Mouse (Mus musculus) layer of hippocampus, adult 9-10 months (tissue): ENCODE measurements around the gene Fam169b.
A peak's percentile ranks its signal among the peaks of the same experiment; 100 is the strongest.
"Not testable (repeated sequence)": the region's sequence is repeated elsewhere in the genome, so short reads cannot be mapped to it uniquely, and the experiment has no call there.

Experiments used
- DNase-seq: peaks from one replicate; pipeline ENCODE4 v3.0.0; 2022; ENCODE audit warnings: low spot score

Gene Fam169b

DNA sequence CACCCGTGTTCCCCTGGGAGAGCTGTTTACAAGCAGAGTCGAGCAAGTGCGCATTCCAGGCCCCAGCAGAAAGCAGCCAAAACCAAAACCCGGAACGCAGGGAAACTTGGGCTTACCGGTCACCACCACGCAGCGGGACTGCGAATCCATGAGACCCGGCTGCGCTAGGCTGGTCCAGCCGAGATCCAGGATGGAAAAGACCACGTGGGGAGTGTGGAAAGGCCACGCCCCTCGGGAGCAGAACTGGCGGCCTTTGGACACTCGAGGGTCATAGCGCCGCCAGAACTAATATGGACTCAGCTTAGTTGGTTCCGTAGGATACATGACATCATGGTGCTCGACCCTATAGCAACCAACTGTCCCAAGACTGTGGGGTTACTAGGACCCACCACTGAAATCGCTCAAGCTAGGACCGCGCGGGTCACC lies 9.6 kb upstream of the Fam169b start, which contains the start of gene Pgpep1l:
TSS of gene Pgpep1l (minus strand) at position 206 of the 426 bp plus-strand sequence.
- no peak for DNase-seq

GRCm38 (mm10) chr7:68264531-68264930 lies 9.1 kb upstream of the Fam169b start:
- peak; percentile 63 for DNase-seq

DNA sequence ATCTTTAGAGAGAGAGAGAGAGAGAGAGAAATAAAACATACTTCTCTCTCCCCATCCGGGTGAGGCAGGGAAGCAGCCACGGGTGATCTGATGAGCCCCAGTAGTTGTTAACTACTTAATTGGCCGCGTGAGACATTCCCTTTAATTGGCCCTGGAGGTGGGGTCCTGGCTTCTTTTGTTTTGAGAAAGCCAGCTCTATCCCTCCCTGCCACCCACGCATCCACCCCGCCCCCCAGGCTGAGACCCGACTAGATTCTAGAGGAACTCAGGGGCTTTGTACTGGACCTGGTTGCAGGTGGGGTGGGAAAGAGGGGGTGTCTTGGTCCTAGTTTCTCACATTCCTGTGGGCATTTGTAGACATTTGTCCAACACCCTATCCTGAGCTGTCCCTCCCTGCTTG lies 8.2 kb upstream of the Fam169b start:
- no peak for DNase-seq

DNA sequence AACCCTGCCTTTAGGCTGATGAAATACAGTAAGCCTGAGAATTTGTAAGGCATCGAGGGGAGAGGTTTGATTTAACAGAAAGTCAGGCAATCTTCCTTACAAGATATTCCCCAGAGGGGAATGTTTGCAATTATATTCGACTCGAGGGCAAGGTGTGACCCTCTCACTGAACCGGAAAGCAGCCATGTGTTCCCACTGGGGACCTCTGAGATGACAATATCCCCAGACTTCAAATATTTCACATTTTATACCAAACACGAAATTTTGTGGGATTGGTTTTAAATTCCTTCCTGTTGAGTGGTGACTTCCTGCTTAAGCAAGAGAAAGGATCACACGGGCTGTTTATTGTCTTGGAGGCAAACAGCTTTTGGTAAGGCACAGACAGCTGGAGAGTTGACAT lies 6.9 kb upstream of the Fam169b start:
- no peak for DNase-seq

GRCm38 (mm10) chr7:68270551-68270950 lies 3.1 kb upstream of the Fam169b start:
- DNase-seq, result no peak

DNA sequence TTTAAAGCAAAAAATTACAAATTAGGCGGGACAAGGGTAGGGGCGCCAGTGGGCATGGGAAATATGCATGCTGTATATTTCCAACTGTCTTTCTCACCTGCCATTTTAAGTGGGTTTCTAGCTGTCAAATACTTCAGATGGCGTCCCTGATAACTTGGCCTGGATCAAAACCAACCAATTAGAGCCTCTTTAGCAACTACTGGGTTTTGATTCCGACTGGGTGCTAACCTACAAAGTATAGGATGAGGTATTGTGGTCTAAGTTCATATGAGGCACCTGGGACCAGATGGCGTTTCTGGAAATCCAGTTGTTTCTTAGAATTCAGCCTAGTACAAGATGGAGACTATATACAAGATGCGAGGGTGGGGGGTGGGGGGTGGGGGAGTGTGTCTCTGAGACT lies 1.8 kb upstream of the Fam169b start:
- DNase-seq, result no peak

GRCm38 (mm10) chr7:68272607-68273006 lies 1.0 kb upstream of the Fam169b start:
- no peak for DNase-seq

DNA sequence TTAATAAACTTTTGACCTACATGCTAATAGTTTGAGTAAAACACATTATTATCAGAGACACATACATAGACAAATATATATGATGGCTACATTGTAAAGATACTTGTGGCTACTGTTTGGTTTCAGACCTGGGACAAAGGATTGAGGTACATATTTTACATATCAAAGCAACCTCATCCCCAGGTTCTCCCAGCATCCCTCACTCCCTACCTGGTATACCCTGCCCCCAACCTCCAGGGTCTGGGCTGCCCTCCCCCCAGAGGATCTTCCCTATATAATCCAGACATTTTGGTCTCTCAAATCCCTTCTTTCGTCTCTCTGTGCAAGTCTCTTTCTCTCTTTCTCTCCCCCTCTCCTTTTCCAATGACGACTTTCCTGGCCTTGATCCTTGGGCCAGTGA lies 579 bp downstream of the Fam169b start:
- DNase-seq, result no peak

GRCm38 (mm10) chr7:68274951-68275350 lies 1.3 kb downstream of the Fam169b start:
- DNase-seq, result no peak

DNA sequence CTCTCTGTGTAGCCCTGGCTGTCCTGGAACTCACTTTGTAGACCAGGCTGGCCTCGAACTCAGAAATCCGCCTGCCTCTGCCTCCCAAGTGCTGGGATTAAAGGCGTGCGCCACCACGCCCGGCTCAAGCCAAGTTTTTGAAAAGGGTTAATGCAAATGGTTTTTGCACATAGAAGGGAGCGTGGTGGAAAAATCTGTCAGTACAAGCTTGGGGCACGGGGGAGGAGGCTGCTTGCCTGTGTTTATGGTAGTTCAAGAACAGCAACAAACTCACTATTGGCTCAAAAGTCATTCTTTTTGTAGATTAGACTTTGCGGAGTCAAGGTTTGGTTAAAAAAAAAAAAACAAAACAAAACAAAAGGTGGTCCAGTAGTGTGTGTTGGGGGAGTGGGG lies 1.8 kb downstream of the Fam169b start:
- not testable (repeated sequence) for DNase-seq

DNA sequence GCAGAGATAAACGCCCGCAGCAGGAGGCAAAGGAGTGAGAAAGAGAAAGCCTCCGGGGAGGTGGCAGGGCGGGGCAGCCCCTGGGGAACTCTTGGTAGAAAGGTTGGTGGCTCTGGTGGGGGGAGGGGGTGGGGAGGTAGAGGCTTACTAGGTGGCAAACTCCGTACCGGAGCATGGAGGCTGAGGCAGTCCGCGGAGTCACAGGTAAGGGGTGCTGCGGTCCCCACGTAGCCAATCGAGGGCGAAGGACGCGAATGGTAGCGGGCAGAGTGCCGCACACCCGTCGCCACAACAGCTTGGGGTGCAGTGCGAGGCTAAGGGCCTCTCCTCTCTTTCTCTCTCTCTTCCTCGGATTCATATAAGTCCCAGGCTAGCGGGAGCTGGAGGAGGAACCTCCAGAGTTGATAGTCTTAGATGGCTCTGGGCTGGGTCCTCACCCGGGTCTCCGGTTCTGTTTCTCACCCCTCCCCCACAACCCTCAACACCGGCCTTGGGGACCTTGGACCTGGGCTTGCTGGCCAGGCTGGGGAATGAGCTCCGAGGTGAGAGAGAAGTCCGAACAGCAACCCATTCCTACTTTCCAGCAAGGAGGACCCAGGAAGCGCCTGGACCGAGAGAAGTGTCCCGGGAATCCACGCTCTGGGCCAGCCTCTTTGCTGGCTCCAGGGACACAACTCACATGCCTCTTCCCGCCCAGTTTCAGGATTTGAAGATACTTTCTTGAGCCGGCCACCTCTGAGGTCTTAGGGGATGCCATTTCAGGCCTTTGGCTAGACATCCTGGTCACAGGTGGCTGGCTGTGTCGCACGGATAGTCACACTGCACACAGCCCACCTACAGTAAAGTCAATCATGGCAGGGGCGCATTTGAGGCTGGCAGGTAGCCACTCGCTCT lies 2.4 kb downstream of the Fam169b start:
- DNase-seq, result no peak

DNA sequence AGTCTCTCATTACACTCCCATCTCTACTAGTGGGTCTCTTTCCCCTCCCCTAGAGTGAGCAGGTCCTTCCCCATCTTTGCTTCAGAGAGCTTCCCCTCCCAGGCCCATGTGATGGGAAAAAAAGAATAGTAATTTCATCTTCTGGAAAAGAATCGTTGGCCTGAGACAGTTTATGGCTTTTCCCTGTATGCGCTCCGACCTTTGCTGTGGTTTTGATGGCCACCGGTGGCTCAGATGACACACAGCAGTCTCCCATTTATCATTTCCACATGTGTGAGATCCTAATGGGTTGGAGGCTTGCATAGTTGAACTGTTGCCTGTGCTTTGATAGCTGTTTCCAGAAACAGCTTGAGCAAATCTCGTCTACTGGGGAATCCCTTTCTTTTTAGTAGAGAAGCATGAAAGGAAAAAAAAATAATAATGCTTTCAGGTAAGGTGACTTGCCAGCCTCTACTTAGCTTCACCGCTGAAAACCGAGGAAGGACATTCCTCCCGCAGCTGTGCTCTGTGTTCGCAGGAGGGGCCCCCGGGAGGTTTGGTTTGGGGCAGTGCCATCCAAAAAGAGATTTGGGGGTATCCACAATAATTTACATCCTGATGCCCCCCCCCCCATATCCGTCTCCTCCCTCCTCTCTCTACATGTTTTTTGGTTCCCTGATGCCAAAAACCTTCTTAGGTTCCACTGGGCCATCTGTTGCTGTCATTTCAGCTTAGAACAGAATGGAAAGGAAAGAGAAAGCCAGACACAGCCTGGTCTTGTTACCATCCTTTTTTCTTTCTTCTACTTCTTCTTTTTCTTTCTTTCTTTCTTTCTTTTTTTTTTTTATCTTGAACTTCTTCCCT lies 3.6 kb downstream of the Fam169b start:
- no peak for DNase-seq

DNA sequence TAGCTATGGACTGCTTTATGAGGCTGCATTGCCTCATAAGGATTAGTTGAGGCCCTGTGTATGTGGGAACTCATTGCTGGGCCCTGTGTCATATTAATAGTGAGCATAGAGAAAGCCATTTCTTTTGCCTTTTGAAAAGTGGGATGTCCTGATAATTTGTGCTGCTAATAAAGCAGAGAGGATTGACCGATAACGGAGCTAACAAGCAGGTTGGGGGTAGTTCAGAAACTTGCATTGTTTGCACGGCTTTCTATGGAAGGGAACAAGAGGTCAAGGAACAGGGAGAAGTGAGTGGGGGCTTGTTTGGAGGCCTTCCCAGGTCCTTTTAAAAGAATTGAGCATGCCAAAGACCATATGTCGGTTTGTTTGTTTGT lies 4.2 kb downstream of the Fam169b start:
- DNase-seq, result no peak

DNA sequence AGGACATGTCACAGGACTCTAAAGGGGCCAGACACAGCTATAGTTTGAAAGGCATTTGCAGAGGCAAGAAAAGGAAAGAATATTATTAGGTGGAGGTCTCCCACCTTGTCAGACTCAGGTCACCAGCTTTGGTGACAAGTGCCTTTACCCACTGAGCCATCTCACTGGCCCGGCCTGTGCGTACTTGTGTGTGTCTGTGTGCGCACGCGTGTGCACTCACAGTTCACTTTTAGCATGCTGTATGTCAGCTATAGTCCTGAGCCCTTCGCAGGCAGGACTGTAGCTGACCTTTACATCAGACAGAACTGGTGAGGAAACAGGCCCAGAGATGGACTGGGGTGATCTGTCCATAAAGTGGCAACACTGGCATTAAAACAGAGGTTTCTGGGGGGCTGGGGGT lies 4.7 kb downstream of the Fam169b start:
- no peak for DNase-seq

DNA sequence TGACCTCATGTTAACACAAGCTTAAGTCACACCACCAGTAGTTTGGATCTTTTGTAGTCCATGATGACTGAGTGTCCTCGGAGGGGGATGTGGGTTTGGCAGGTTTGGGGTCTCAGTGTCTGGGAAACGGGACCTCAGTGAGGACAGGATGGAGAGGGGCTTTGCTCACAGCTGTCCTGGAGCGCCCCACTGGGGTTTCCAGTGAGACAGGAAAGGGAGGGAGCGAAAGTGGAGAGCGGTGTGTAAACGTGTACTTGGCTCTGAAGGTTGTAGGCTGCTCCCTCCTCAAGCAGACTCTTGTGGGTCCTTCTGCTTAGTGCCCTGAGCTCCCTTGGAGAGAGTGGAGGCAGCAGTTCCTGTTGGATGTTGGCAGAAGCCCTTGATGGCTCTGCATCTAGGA lies 5.3 kb downstream of the Fam169b start:
- DNase-seq, result no peak

- no peak for DNase-seq
Observed at GRCm38 (mm10) chr7:68279481-68279880, 5.8 kb downstream of the Fam169b start.

DNA sequence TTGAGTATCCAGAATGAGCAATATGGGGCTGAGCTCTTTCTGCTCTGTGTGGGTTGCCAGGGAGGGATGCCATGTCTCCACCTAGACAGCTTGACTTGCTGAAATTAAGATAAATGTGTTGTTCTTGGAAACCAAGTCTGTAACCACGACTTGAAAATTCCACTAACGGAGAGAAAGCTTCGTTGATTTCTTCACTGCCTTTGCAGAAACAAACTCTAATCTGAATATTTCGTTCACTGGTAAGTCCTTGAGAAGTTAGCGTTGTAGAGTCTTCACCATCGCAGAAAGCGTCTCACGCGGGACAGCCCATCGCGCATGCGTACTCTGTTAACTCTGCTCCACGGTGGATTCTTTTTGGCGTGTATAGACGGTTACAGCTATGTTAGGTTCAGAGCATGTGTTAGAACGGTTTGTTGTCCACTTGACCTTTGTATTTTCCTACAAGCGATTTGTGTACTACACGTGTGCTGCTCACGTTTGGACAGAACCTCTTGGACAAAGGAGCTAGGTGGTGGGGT lies 6.8 kb downstream of the Fam169b start:
- no peak for DNase-seq

DNA sequence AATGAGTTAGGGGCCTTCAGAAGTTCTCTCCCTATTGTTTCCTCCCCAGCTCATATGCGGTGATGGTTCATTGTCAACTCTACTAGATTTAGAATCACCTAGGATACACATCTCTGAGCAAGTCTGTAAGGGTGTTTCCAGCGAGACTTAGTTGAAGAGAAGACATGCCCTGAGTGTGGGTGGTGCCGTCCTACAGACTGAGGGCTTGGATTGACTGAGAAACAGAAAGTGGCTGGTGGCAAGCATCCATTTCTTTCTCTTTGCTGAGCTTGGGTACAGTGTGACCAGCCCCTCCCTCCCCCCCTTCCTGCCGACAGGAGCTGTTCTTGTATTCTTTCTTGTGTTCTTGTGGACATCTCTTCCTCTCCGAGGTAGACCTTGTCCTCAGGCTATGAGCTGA lies 7.7 kb downstream of the Fam169b start:
- DNase-seq, result no peak

- DNase-seq, result no peak
Observed at GRCm38 (mm10) chr7:68282304-68283132, 8.9 kb downstream of the Fam169b start.

DNA sequence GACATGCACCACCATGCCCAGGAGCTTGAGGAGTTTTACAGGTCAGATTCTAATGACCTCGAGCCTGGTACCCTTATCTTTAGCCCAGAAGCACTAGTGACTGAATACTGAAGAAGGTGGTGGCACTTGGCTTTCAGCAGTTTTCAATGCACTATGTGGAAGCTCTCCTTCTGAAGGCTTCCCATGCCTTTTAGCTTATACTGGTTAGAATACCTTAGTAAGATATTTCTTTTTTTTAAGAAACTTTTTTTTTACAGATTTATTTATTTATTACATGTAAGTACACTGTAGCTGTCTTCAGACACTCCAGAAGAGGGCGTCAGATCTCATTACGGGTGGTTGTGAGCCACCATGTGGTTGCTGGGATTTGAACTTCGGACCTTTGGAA lies 9.5 kb downstream of the Fam169b start:
- not testable (repeated sequence) for DNase-seq

DNA sequence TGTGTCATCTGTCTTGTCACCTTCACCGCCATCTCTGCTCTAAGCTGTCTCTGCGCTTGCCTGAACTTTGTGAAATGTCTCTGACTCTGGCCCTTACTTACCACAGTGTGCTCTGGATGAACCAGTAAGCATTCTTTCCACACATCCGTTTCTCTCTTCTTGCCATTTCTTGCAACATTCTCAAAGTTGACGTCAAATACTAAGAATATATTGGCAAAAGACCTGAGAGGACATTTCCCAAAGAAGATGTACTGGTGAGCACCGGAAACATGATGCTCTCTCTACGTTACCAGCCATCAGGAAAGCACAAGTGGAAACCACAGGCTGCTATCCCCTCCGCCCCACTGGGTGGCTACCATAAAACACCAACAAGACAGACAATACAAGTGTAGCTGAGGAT lies 10.1 kb downstream of the Fam169b start:
- no peak for DNase-seq

- DNase-seq, result no peak
Observed at GRCm38 (mm10) chr7:68285851-68286298, 12.2 kb downstream of the Fam169b start.
